Mouse (Mus musculus) heart, adult 9 months (tissue): ENCODE results near the gene Sprr2i.

ENCODE experiments used
- DNase-seq, 2 experiments: peaks; one replicate each; pipeline ENCODE4 v3.0.0; 2022; ENCODE audit warnings: low spot score in 2 of 2

Gene Sprr2i

DNA sequence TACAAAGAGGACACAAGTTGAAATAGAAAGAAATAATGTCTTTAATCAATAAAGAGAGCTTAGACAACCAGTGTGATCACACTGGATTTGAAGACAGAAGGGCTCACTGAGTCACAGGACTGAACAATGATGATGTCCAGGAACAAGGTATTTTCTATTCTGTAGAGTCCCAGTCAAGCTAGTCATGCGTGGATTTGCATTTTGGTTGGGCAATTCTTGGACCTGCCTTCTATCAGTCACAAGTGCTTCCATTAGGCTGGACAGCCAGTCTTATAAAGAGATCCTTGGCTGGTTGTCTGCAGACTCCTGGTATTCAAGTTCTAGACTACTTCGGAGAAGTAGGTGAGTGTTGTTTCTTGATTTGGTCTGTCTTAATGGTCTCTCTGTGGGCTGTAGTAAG is at the start of gene Sprr2i:
Sprr2i (plus strand) TSS at position 301 of the 400 bp plus-strand sequence.
- DNase-seq = no peak

DNA sequence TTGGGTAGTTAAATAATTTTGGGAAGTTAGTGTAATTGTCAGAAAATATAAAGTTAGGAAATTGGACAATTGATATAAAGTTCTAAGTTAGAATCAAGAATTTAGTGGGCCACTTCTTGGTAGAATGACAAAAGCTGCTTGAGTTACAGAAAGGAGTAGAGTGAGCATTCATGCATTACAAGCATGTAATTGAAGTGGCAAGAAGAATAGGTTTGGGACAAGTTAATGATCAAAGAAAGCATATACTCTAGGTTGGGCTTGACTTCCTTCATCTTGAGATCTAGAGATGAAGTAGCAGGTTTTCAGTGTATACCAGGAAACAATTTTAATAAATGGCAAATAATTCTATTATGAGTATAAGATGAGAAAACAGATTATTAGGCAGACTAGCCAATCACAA is 46.2 kb upstream of the Sprr2i start:
- DNase-seq = no peak

DNA sequence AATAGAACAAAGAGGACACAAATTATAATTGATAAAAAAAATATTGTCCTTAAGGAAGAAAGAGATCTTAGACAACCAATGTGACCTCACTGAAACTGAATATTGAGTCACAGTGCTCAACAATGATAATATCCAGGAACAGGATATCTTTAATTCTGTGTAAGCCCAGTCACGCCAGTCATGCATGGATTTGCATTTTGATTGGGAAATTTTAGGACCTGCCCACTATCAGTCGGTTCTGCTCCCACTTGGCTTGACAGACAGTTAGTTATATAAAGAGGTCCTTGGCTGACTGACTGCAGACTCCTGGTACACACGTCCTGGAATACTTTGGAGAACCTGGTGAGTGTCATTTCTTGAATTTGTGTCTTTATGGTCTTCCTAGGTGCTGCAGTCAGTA is 42.9 kb upstream of the Sprr2i start, which contains the start of gene Sprr2f:
Sprr2f (plus strand) TSS at position 301 of the 400 bp plus-strand sequence.
- DNase-seq = no peak

DNA sequence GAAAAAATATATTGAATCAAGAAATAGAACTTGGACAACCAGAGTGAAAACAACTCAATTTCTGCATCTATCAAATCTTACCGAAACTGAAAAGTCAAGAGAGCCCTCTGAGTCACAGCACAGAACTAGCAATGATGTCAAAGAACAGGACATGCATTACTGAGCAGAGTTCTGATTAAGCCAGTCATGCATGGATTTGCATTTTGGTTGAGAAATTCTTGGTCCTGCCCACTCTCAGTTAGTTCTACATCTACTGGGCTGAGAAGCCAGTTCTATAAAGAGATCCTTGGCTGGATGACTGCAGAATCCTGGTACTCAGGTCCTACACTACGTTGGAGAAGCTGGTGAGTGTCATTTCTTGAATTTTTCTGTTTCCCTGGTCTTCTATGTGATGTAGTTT is 34.2 kb upstream of the Sprr2i start:
- no peak for DNase-seq

DNA sequence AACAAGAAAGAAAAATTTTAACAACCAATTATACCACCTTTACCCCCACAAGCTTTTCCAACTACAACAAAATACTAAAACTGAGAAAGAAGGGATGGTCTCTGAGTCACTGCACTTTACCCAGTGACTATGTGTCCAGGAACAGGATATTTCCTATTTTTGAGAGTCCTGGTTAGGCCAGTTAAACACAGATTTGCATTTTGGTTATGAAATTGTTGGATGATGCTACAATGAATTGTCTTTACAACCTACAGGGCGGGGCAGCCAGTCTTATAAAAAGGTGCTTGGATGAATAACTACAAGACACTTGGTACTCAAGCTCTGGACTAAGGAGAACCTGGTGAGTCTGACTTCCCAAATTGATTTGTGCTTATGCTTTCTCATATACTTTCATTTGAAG is 22.4 kb upstream of the Sprr2i start, which contains the start of gene Sprr2h:
Sprr2h (plus strand) TSS at position 301 of the 400 bp plus-strand sequence.
- no peak for DNase-seq

DNA sequence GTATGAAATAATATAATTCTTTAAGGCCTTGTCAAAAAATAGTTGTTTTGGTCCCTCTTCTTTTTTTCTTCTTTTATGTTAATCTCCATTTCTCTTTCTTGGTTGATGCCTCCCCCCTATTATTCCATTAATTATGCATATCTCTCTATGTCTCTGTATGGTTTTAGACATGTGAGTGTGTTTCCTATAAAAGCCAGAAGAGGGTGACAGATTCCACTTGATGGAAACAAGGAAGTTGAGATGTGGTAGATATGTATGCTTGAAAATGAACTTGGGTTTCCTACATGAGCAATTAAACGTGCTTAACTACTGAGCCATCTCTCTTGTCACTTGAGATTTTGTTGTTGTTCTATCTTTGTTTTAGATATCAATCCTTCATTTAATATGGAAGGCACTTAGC is 13.5 kb upstream of the Sprr2i start:
- DNase-seq = no peak

DNA sequence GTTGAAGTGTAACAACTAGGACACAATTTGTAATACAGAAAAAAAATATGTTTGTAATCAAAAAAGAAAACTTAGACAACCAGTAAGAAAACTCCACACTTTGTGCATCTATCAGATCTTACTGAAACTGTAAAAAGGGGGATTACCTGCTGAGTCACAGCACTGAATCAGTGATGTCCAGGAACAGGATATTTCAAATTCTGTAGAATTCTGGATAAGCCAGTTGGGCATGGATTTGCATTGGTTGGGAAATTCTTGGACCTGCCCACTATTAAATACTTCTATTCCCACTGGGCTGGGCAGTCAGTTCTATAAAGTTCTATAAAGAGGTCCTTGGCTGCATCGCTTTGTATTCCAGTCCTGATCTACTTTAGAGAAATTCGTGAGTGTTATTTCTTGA is 10.0 kb downstream of the Sprr2i start, which contains the start of gene Sprr2j-ps:
Sprr2j-ps (plus strand) TSS at position 301 of the 400 bp plus-strand sequence.
- no peak for DNase-seq

DNA sequence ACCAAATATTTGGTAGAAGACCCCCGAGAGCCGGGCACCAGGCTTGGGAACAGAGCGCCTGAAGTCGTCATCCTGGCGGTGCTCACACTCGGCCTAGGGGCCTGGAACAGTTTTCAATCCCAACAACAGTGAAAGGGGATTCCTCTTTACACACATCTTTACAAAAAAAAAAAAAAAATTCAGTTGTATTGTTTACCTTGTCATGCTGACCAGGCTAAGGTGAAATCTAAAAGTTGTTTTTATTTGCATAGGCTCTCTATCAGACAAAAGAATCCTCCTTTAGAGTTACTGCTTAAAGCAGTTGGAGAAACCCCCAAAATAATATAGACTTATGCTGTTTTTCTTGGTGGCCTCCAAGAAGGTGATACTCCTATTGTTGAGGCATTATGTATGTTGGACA is 21.5 kb downstream of the Sprr2i start, which contains the start of gene Gm9774:
Gm9774 (minus strand) TSS at position 101 of the 400 bp plus-strand sequence.
- no peak for DNase-seq

DNA sequence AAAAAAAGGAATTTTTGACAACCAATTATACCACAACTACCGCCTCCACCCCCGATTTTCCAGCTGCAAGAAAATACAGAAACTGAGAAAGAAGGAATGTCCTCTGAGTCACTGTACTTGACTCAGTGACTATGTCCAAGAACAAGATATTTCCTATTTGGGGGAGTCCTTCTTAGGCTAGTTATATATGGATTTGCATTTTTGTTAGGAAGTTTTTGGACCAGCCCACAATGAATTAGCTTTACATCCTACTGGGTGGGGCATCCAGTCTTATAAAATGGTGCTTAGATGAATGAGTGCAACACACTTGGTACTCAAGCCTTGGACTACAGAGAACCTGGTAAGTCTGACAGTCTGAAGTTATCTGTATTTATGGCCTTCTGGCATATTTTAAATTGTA is 24.5 kb downstream of the Sprr2i start, which contains the start of gene Sprr2k:
Sprr2k (plus strand) TSS at position 301 of the 400 bp plus-strand sequence.
- DNase-seq = no peak

DNA sequence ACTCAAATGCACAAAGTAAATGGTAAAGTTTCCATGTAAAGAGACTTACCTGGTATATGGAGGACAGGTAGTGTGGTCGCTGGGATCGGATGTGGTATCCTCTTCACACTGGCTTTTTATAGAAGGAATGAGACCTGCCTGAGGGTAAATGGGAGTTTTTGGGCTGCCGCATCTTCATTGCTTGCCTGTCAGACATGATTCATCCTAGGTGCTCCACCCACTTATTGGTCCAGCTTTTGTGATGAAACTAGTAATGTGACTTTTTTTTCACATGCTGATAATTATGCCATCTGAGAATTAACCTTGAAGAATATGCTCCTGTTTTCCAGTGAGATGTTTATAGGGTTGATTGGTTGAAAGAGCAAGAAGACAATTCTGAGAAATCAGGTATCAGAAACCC is 30.9 kb downstream of the Sprr2i start, which contains the start of gene Sprr1b:
Sprr1b (minus strand) TSS at position 101 of the 400 bp plus-strand sequence.
- DNase-seq = no peak

DNA sequence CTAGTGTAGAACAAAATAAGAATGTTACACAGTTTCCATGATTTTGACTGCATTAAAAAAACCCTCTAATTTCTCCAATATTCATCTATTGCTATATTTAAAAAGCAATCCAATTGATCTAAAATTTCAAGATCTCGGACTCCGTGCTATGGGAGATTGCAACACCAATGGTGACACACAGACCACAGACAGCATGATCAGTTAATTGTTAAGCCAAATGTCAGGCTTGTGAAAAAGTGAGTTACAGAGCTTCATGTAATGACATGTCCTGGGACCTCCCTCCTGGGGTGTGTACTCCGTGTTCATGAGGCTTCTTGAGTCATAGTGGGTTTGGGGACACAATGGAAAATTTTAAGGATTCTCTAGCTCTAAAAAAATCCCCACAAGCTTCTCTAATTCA is 32.4 kb downstream of the Sprr2i start:
- no peak for DNase-seq

DNA sequence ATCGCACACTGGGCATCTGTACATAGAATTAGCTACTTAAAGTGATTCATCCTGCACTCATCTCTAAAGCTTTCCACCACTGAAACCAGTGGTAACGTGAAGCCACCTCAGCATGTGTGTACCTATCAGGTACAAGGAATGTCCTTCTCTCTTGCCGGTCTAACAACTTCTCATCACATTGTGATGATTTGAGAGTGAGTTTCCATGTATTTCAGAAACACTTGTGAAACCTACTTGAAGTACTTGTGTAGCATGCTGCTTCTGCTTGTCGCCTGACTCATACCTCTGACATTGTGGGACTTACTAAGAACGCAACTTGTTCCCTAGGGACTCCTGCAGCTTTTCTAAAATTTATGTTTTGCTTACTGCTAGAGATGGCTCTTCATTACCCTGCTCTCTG is 47.4 kb downstream of the Sprr2i start:
- DNase-seq = no peak

DNA sequence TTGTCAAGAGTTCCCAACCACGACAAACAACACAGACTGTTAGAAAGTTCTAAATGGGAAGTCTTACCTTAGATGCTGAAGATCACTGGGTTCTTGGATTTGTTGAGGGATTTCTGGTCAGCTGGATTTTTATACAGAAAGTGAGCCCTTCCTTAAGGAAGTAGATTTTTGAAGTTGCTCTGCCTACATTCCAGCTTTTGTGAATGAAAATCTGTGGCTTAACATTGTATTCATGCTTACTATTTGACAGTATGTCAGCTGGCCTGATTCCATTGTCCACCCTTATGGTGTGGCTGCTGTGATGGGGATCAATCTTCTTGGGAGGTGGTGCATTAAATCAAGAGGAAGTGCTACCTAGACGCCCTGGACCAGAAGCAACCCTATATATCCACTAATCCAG is 50.8 kb downstream of the Sprr2i start, which contains the start of gene Sprr3:
Sprr3 (minus strand) TSS at position 101 of the 400 bp plus-strand sequence.
- DNase-seq = no peak
